Mouse (Mus musculus): Measurements from ENCODE around the gene Mamstr.

Mamstr gene

GRCm38 (mm10) chr7:45693921-45694591, 54.3 kb downstream of the Mamstr start, which contains the start of gene Sec1:
Gene Sec1 (minus strand): TSS chr7:45694402.
- DNase-seq (ENCODE audit: low spot score): no peak

- no peak for DNase-seq (ENCODE audit: low spot score)
Observed at GRCm38 (mm10) chr7:45695098-45695497, 55.3 kb downstream of the Mamstr start.

Measured in urinary bladder, postnatal 10 days (tissue).